Mouse (Mus musculus) kidney, postnatal 36 days (tissue): Measurements from ENCODE around the gene Olfr191.
"Not testable (repeated sequence)": the region's sequence is repeated elsewhere in the genome, so short reads cannot be mapped to it uniquely, and the experiment has no call there.

Experiments used
- DNase-seq, 2 experiments: peaks; one replicate each; pipeline ENCODE4 v3.0.0; 2021 to 2022; ENCODE audit warnings: mixed read lengths in 2 of 2

Gene Olfr191

DNA sequence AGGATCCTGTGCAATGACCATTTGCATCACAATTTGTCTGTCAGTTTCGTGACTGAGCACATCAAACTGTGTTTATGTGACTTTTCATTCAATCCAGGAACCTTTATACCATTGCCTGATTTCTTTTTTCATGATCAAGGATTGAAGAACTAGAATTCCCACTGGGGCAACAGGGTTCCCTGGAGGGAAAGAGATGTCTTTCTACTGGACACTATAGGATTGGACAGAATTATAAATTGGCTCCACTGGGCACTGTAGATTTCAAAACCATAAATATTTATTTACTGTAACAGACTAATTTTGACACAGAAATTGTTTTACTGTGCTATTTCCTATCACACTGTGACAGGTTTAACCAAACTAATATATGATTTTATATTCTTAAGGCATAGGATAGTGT lies at the start of gene Olfr191:
Gene Olfr191, minus strand, starts transcription at position 101 of the 400 bp plus-strand sequence.
- not testable (repeated sequence) for DNase-seq

DNA sequence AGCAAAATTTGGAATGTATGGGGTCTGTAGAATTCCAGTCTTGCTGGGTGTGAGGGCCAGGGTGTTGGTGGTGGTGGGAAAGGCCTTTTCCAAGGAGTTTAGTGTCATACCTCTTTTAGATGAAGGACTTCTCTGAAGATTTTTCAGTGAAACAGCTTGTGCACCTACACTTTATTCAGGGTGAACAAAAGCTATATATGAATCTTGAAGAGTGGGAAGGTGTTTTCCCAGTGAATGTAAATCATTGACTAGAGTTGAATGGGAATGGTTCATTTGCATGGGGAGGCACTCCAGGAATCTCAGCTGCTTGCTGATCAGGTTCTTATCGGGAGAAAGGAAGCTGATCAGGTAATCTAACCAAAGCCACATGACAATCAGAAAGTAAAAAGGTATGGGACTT lies 41.1 kb upstream of the Olfr191 start:
- no peak for DNase-seq

DNA sequence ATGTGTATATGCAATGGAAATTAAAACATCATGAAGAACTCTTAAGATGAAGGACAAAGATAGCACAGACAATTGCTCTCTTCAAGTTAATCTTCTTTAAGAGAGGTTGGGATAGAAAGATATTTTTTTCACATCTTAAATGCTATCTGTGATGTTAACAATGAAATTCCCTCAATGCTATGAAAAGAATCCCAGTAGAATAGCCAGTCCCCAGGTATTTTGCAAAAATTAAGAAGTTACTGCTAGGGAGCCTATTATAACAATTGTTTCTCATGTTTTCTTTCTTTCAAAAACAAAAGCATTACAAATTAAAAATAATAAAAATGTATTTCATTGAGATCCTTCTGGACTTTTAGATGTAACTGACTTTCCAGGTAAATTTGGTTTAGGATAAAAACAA lies 31.3 kb upstream of the Olfr191 start, which contains the start of gene Olfr194:
Gene Olfr194, minus strand, starts transcription at position 101 of the 400 bp plus-strand sequence.
- DNase-seq, result no peak

DNA sequence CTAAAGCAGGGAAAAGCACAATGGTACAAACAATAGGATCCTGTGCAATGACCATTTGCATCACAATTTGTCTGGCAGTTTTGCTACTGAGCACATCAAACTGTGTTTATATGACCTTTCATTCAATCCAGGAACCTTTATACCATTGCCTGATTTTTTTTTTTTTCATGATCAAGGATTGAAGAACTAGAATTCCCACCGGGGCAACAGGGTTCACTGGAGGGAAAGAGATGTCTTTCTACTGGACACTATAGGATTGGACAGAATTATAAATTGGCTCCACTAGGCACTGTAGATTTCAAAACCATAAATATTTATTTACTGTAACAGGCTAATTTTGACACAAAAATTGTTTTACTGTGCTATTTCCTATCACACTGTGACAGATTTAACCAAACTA lies 22.2 kb upstream of the Olfr191 start, which contains the start of gene Olfr193:
Gene Olfr193, minus strand, starts transcription at position 101 of the 400 bp plus-strand sequence.
- no peak for DNase-seq

DNA sequence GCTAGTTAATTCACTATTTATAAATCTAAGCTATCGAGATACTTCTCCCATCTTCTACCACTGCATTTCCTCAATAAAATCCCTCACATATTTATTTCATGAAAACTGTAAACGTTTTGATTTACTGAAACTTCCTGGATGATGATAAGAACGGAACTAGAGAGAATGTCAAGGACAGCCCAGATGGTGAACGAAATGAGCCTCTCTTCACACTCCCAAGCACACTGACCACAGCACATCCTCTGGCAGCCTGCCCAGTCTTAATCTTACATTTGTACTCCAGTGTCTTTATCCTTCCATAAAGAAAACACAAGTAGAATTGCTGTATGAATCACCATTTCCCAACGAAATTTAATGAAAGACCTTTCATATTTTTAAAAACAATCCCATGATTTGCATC lies 18.9 kb upstream of the Olfr191 start:
- not testable (repeated sequence) for DNase-seq

DNA sequence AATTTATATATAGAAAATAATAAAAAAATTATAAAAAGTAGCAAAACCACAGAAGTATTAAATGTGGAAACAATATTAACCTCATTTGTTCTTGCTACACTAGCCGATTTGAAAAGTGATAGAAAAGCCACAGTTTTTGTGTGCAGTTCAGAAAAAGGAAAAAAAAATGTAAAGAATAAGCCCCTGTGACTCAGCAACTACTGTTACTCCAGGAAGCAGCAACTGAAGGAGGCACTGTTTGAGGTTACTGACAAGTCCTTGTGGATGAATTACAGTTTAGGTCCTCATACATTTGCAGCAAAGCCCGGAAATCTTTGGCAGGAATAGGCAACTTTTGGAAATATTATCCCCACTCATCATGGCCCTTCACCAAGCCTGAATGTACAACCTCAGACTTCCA lies 15.7 kb upstream of the Olfr191 start:
- DNase-seq, result no peak

DNA sequence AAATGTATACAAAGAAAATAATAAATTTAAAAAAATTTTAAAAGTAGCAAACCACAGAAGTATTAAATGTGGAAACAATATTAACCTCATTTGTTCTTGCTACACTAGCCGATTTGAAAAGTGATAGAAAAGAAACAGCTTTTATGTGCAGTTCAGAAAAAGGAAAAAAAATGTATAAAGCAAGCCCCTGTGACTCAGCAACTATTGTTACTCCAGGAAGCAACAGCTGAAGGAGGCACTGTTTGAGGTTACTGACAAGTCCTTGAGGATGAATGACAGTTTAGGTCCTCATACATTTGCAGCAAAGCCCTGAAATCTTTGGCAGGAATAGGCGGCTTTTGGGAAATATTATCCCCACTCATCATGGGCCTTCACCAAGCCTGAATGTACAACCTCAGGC lies 8.5 kb downstream of the Olfr191 start:
- DNase-seq, result not testable (repeated sequence)

DNA sequence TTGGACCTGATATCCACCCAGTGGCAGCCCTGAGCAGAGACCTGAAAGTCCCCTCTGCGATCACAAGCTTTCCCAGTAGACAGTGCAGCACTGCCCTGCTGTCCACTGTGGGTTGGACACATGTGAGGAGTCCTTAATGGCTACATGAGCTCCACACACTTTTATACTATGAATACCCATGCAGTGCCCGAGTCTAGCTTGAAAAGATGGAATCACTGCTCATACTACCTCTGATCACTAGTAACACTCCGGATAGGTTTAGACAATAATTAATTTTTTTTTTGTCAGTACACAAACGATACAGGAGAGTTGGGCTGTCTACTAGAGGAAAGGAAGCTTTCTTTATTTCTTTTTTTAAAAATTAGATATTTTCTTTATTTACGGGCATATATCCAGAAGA lies 11.7 kb downstream of the Olfr191 start, which contains the start of gene Olfr190:
Gene Olfr190, minus strand, starts transcription at position 101 of the 400 bp plus-strand sequence.
- no peak for DNase-seq

DNA sequence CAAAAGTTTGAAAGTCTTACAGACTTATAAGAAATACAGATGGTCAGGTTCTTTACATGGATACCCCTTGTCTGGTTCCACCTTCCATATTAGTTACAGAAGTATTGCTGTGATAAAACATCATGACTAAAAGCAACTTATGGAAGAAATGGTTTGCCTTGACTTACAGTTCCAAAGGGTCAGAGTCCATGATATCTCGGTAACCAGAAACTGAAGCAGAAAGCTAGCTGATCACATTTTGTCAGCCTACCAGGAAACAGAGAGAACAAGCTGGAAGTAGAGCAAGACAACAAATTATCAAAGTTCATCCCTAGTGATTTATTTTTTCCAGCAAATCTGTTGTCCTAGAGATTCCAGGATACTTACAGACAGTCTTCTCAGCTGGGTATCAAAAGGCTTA lies 16.1 kb downstream of the Olfr191 start:
- DNase-seq, result no peak

DNA sequence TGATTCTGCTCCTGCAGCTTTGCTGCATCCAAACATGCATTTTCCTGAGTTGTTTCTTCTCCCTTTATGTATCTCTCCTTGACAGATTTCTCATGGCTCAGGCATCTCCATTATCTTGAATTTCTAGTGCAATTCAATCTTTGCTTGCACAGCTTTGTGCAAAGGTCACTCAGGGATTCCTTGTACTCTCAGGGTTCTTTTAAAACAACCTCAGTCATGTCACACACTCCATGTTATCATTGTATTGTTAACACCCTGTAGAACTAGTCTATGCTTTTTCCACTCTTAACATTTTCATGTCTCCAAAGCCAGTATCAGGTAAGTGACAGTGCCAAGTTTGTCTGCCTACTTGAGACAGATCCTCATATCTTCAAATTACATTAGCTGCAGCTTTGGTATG lies 17.9 kb downstream of the Olfr191 start:
- DNase-seq, result no peak

DNA sequence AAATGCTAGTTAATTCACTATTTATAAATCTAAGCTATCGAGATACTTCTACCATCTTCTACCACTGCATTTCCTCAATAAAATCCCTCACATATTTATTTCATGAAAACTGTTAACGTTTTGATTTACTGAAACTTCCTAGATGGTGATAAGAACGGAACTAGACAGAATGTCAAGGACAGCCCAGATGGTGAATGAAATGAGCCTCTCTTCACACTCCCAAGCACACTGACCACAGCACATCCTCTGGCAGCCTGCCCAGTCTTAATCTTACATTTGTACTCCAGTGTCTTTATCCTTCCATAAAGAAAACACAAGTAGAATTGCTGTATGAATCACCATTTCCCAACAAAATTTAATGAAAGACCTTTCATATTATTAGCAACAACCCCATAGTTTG lies 27.2 kb downstream of the Olfr191 start:
- DNase-seq, result not testable (repeated sequence)

DNA sequence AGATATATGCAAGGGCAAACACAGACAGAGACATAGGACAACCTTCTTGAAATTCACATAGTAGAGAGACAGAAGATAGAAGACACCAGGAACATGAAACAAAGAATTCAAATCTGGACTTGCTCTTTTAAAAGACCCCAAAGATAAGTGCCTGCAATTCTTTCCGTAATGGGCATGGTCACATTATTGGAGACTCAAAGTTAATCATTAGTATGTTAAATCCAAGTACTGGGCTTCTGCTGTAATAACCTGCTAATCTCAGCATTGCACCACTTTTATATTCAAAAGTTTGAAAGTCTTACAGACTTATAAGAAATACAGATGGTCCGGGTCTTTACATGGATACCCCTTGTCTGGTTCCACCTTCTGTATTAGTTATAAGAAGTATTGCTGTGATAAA lies 40.3 kb downstream of the Olfr191 start:
- DNase-seq, result not testable (repeated sequence)

DNA sequence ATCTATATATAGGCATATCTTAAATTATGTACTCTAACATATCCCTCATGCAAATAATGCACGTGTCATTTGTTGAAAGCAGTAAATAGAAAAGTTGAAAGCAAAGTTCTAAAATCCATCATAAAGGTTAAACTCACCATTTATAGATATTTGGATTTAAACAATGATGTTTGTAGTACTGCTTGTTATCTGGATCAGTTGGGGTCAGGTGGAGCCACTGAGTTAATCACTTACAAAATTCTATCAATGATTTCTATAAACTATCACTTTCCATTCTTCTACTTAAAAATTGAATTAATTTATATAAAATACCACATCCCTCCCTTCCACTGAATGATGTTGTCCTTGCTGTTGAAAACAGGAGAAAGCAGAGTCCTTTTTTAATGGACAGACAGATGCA lies 40.8 kb downstream of the Olfr191 start:
- DNase-seq, result no peak

DNA sequence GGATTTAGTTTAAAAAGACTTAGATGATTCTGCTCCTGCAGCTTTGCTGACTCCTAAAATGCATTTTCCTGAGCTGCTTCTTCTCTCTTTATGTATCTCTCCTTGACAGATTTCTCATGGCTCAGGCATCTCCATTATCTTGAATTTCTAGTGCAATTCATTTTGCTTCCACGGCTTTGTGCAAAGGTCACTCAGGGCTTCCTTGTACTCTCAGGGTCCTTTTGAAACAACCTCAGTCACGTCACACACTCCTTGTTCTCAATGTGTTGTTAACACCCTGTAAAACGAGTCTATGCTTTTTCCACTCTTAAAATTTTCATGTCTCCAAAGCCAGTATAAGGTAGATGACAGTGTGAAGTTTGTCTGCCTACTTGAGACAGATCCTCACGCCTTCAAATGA lies 42.0 kb downstream of the Olfr191 start:
- no peak for DNase-seq

DNA sequence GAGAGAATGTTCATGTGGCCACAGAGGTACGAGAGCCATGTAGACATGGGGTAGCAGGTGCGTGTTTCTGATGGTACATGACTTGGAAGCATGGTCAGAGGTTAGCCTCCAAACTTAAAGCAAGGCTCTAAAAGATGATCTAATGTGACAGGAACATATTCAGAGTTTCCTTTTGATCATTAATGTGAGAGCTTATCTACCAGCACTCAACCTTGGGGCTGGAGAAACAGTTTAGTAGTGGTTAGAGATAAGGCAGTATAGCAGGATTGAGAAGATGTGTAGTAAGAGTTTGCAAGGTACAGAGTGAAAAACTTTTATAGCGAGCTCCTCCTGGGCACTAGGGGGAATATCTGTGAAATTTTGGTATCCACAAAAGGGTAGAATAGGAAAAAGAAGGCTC lies 43.8 kb downstream of the Olfr191 start:
- no peak for DNase-seq

DNA sequence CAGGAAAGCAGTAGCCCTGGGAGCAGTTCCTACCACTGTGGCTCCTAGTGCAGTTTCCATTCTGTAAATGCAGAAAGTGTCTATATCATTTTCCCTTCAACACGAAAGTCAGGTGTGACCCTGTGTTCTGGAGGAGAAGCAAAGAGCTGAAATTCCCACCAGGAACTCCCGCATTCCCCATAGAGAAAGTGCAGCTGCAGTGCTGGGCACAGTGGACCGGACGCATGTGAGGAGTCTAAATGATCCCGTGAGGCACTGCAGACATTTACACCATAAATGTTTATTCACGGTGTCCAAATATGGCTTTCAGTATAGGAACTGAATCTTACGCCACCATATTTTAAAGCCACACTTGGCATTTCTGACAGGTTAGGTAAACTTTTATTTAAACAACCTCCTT lies 49.9 kb downstream of the Olfr191 start, which contains the start of gene Olfr187:
Gene Olfr187, minus strand, starts transcription at position 58 of the 400 bp plus-strand sequence.
- no peak for DNase-seq
